Mouse (Mus musculus): ENCODE results near the gene Wfdc17.

Wfdc17 gene

DNA sequence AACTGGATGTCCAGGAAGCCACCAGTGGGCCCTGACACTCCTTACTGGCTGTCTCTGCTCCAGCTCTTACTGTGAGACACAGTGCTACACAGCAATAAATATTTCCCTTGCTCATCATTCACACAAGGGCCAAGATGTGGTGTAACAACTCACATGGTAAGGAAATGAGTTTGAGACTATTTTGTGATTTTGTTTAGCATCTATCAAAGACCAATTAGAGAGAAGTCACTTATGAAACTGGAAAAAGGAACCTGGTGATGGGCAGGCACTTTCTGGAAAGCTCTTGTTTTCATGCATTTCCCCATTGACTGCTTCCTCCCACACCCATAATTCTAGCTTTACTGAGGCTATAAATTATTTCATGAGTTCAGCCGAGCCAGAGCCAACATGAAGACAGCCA lies at the start of gene Wfdc17:
TSS of gene Wfdc17 (plus strand) at position 287 of the 400 bp plus-strand sequence.
- no peaks in the 10 kb centered on the region for H3K9me3 ChIP-seq (ENCODE audit: low read length)
- no peak within 1 kb of the TSS for H3K4me3 ChIP-seq (replicated peaks; ENCODE audit: low read length)
- no peak for TF ChIP-seq NANOG (IDR thresholded peaks at IDR 0.05; ENCODE audit: borderline replicate concordance, low read length)
- TF ChIP-seq CTCF (conservative IDR thresholded peaks at IDR 0.05; ENCODE audit: low read length), result no peak
- no peak for TF ChIP-seq POU5F1 (IDR thresholded peaks at IDR 0.05; ENCODE audit: borderline replicate concordance, low read length)
- H3K27me3 ChIP-seq (ENCODE audit: insufficient read depth, low read length), result no peaks in the 10 kb centered on the region
- H3K4me1 ChIP-seq (replicated peaks; ENCODE audit: low read depth, low read length), result no peaks in the 10 kb centered on the region
- H3K36me3 ChIP-seq (ENCODE audit: insufficient read depth, low read length), result no peaks in the 10 kb centered on the region

DNA sequence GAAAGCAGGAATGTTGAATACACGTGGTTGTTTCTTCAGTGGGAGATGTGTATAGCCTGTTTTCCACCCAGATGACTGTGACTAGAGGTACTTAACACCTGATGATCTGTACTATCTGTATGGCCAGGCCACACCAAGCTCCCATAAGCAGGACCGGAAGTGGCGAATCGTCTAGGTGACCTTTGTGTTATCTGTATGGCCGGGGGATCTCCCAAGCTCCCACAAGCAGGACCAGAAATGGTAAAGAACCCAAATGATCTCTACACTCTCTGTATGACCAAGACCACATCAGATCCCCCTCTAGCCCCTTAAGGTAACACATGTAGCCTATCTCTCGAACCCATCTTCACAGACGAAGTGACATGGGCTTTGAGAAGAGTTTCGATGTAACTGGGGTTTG lies 49.2 kb upstream of the Wfdc17 start:
- no peaks in the 10 kb centered on the region for H3K9me3 ChIP-seq (ENCODE audit: low read length)
- H3K27me3 ChIP-seq (ENCODE audit: insufficient read depth, low read length), result no peaks in the 10 kb centered on the region
- H3K36me3 ChIP-seq (ENCODE audit: insufficient read depth, low read length), result no peaks in the 10 kb centered on the region
- H3K4me1 ChIP-seq (replicated peaks; ENCODE audit: low read depth, low read length), result no peaks in the 10 kb centered on the region
- H3K4me3 ChIP-seq (replicated peaks; ENCODE audit: low read length), result no peak overlapping the region
- TF ChIP-seq NANOG (IDR thresholded peaks at IDR 0.05; ENCODE audit: borderline replicate concordance, low read length) (no peak), CTCF (conservative IDR thresholded peaks at IDR 0.05; ENCODE audit: low read length) (no peak), POU5F1 (IDR thresholded peaks at IDR 0.05; ENCODE audit: borderline replicate concordance, low read length) (no peak)

DNA sequence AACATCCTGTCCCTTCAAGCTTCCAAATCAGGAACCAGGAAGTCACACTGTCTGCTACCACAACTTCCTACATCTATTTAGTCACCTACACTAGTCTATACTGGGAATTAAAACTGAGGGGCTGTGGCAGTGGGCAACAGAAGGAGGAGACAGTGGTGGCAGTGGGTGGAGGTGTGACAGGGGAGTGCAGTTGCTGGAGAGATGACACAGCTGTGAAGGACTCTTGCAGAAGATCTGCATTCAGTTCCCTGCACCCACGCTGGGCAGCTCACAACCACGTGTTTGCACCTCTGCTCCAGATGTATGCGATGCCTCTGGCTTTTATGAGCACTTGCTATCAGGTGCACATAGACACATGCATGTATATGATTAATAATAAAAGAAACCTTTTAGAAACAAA lies 46.3 kb upstream of the Wfdc17 start:
- no peaks in the 10 kb centered on the region for H3K4me1 ChIP-seq (replicated peaks; ENCODE audit: low read depth, low read length)
- no peaks in the 10 kb centered on the region for H3K36me3 ChIP-seq (ENCODE audit: insufficient read depth, low read length)
- peaks cover 8% of the 10 kb centered on the region for H3K9me3 ChIP-seq (ENCODE audit: low read length)
- no peak for TF ChIP-seq POU5F1 (IDR thresholded peaks at IDR 0.05; ENCODE audit: borderline replicate concordance, low read length)
- TF ChIP-seq CTCF (conservative IDR thresholded peaks at IDR 0.05; ENCODE audit: low read length), result no peak
- TF ChIP-seq NANOG (IDR thresholded peaks at IDR 0.05; ENCODE audit: borderline replicate concordance, low read length), result no peak
- H3K27me3 ChIP-seq (ENCODE audit: insufficient read depth, low read length), result no peaks in the 10 kb centered on the region; the same call in 1 of the 2 replicates
- no peak overlapping the region for H3K4me3 ChIP-seq (replicated peaks; ENCODE audit: low read length)

DNA sequence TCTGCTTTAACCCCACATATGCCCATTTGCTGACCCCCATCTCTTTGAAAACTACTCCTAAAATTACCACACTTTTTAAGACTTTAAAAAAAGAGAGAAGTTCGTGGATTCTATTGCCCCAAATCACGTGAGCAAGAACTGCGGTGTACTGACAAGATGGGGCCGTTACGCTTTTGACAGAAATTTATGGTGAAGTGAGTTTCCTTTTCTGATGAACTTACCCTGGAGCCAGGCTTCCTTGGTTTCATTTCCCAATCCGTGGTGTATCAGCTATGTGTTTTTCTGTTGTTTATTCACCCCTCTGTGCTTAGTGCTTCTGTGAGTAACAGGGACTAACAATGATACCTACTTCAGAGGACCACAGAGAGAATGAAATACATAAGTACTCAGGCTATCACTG lies 45.0 kb upstream of the Wfdc17 start:
- TF ChIP-seq POU5F1 (IDR thresholded peaks at IDR 0.05; ENCODE audit: borderline replicate concordance, low read length) (no peak), NANOG (IDR thresholded peaks at IDR 0.05; ENCODE audit: borderline replicate concordance, low read length) (no peak), CTCF (conservative IDR thresholded peaks at IDR 0.05; ENCODE audit: low read length) (no peak)
- no peaks in the 10 kb centered on the region; the same call in 1 of the 2 replicates for H3K27me3 ChIP-seq (ENCODE audit: insufficient read depth, low read length)

DNA sequence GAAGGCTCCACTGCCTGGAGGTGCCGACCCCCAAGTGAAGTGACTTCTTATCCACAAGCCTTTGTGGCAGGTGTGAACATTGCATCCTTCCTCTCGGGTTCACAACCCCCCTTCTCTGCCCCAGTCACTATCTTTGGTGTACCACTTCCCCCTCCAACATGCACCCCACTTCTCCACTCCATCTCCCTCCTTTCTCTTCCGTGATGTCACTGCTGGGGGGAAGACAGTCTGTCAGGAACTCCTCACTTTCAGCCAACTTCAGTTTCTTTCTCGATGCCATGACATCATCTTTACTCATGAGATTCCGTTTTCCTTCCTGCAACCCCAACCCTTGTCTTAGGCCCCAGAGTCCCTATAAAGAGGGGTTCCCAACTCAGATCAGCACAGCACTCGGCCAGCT lies 41.6 kb upstream of the Wfdc17 start, which contains the start of gene Ccl4:
TSS of gene Ccl4 (plus strand) at position 381 of the 400 bp plus-strand sequence.
- no peaks in the 10 kb centered on the region for H3K36me3 ChIP-seq (ENCODE audit: insufficient read depth, low read length)
- no peaks in the 10 kb centered on the region for H3K4me1 ChIP-seq (replicated peaks; ENCODE audit: low read depth, low read length)
- H3K9me3 ChIP-seq (ENCODE audit: low read length), result peaks cover 8% of the 10 kb centered on the region
- TF ChIP-seq POU5F1 (IDR thresholded peaks at IDR 0.05; ENCODE audit: borderline replicate concordance, low read length) (no peak), NANOG (IDR thresholded peaks at IDR 0.05; ENCODE audit: borderline replicate concordance, low read length) (no peak), CTCF (conservative IDR thresholded peaks at IDR 0.05; ENCODE audit: low read length) (no peak)
- H3K27me3 ChIP-seq (ENCODE audit: insufficient read depth, low read length), result no peaks in the 10 kb centered on the region; the same call in 1 of the 2 replicates
- H3K4me3 ChIP-seq (replicated peaks; ENCODE audit: low read length), result no peak within 1 kb of the TSS

More for the DNA sequence above, 45.0 kb upstream of the Wfdc17 start:
- Histone ChIP-seq H3K4me3 (replicated peaks; ENCODE audit: low read length) (no peak overlapping the region), H3K36me3 (ENCODE audit: insufficient read depth, low read length) (no peaks in the 10 kb centered on the region), H3K9me3 (ENCODE audit: low read length) (peaks cover 8% of the 10 kb centered on the region), H3K4me1 (replicated peaks; ENCODE audit: low read depth, low read length) (no peaks in the 10 kb centered on the region)

DNA sequence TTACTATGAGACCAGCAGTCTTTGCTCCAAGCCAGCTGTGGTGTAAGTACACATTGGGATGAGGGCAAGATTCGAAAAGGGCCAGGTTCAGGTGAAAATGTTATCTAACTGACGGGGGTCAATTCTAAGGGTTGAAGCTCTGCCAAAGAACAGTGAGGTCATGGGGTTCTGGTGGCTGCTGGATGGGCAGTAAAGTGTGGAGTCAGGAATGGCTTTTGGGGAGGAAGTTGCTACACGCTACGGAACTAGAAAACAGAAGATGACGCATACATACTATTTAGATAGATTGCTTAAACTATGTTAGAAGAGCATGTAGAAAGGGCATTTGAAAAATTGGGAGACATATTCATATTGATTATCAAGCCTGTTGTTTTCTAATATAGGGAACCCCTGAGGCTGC lies 40.3 kb upstream of the Wfdc17 start:
- Histone ChIP-seq H3K4me3 (replicated peaks; ENCODE audit: low read length) (no peak overlapping the region), H3K9me3 (ENCODE audit: low read length) (peaks cover 8% of the 10 kb centered on the region), H3K27me3 (ENCODE audit: insufficient read depth, low read length) (no peaks in the 10 kb centered on the region; the same call in 1 of the 2 replicates), H3K4me1 (replicated peaks; ENCODE audit: low read depth, low read length) (no peaks in the 10 kb centered on the region), H3K36me3 (ENCODE audit: insufficient read depth, low read length) (no peaks in the 10 kb centered on the region)
- no peak for TF ChIP-seq NANOG (IDR thresholded peaks at IDR 0.05; ENCODE audit: borderline replicate concordance, low read length)
- no peak for TF ChIP-seq CTCF (conservative IDR thresholded peaks at IDR 0.05; ENCODE audit: low read length)
- TF ChIP-seq POU5F1 (IDR thresholded peaks at IDR 0.05; ENCODE audit: borderline replicate concordance, low read length), result no peak

DNA sequence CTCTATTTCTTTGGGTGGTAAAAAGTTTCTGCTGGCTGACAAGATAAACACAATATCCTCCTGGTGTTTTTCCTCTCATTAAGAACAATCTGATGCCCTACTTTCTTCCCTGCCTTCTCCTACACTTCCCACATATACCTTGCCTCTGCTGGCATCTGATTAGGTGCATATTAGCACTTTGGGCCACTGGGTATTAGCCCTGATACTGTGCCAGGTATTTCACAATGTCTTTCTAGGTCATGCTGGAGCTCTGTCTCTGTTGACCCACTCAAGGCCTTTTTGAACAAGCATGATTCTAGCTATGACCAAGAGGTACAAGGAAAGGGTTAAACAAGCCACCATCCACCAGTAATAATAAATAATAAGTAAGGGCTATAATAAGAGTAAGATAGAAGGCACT lies 32.0 kb upstream of the Wfdc17 start:
- TF ChIP-seq POU5F1 (IDR thresholded peaks at IDR 0.05; ENCODE audit: borderline replicate concordance, low read length) (no peak), NANOG (IDR thresholded peaks at IDR 0.05; ENCODE audit: borderline replicate concordance, low read length) (no peak), CTCF (conservative IDR thresholded peaks at IDR 0.05; ENCODE audit: low read length) (no peak)
- Histone ChIP-seq H3K27me3 (ENCODE audit: insufficient read depth, low read length) (no peaks in the 10 kb centered on the region), H3K36me3 (ENCODE audit: insufficient read depth, low read length) (no peaks in the 10 kb centered on the region)

DNA sequence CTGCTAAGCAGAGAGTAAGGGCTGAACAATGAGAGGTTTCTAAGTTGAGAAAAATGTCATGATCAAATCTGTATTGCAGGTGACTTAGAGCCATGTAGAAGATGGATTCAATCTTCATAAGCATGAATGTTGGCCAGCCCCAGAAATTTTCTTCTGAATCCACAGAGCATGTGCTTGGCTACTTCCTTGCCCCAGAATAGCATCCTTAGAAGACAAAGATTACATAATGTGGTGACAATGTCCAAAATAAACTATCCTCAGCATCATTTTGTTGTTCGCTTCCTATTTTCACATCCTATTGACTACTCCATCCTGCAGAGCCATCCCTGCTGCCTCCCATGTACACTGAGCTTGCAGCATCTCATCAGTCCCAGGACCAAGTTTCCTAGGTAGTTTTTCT lies 28.1 kb upstream of the Wfdc17 start:
- TF ChIP-seq CTCF (conservative IDR thresholded peaks at IDR 0.05; ENCODE audit: low read length), result no peak
- no peak for TF ChIP-seq NANOG (IDR thresholded peaks at IDR 0.05; ENCODE audit: borderline replicate concordance, low read length)
- TF ChIP-seq POU5F1 (IDR thresholded peaks at IDR 0.05; ENCODE audit: borderline replicate concordance, low read length), result no peak
- no peaks in the 10 kb centered on the region for H3K9me3 ChIP-seq (ENCODE audit: low read length)
- no peaks in the 10 kb centered on the region for H3K27me3 ChIP-seq (ENCODE audit: insufficient read depth, low read length)
- no peak overlapping the region for H3K4me3 ChIP-seq (replicated peaks; ENCODE audit: low read length)
- no peaks in the 10 kb centered on the region for H3K36me3 ChIP-seq (ENCODE audit: insufficient read depth, low read length)
- no peaks in the 10 kb centered on the region for H3K4me1 ChIP-seq (replicated peaks; ENCODE audit: low read depth, low read length)

More for the DNA sequence above, 32.0 kb upstream of the Wfdc17 start:
- no peak overlapping the region for H3K4me3 ChIP-seq (replicated peaks; ENCODE audit: low read length)
- no peaks in the 10 kb centered on the region for H3K9me3 ChIP-seq (ENCODE audit: low read length)
- no peaks in the 10 kb centered on the region for H3K4me1 ChIP-seq (replicated peaks; ENCODE audit: low read depth, low read length)

DNA sequence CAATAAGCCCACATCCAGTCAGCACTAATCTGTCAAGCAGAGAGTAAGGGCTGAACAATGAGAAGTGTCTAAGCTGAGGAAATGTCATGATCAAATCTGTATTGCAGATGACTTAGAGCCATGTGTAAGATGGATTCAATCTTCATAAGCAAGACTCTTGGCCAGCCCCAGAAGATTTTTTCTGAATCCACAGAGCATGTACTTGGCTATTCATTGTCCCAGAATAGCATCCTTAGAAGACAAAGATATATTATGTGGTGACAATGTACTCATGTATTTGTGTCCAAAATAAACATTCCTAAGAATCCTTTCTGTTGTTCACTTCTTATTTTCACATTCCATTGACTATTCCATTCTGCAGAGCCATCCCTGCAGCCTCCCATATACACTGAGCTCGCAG lies 13.9 kb upstream of the Wfdc17 start:
- Histone ChIP-seq H3K9me3 (ENCODE audit: low read length) (no peaks in the 10 kb centered on the region), H3K27me3 (ENCODE audit: insufficient read depth, low read length) (no peaks in the 10 kb centered on the region), H3K4me1 (replicated peaks; ENCODE audit: low read depth, low read length) (no peaks in the 10 kb centered on the region), H3K36me3 (ENCODE audit: insufficient read depth, low read length) (no peaks in the 10 kb centered on the region), H3K4me3 (replicated peaks; ENCODE audit: low read length) (no peak overlapping the region)
- TF ChIP-seq POU5F1 (IDR thresholded peaks at IDR 0.05; ENCODE audit: borderline replicate concordance, low read length), result no peak
- TF ChIP-seq NANOG (IDR thresholded peaks at IDR 0.05; ENCODE audit: borderline replicate concordance, low read length), result no peak
- TF ChIP-seq CTCF (conservative IDR thresholded peaks at IDR 0.05; ENCODE audit: low read length), result no peak

Measured in E14TG2a.4 (cell line).